Mouse (Mus musculus) urinary bladder, postnatal 25 days (tissue): ENCODE measurements around the gene Asgr1.
"Not testable (repeated sequence)": the region's sequence is repeated elsewhere in the genome, so short reads cannot be mapped to it uniquely, and the experiment has no call there.

Experiments
- DNase-seq: peaks from one replicate; pipeline ENCODE4 v3.0.0; 2022; ENCODE audit warnings: low spot score

Asgr1 gene

GRCm38 (mm10) chr11:70053898-70054570 lies at the start of gene Asgr1:
Gene Asgr1 (plus strand): TSS chr11:70054085.
- no peak for DNase-seq

- no peak for DNase-seq
These were observed 48.4 kb upstream of the Asgr1 start for GRCm38 (mm10) chr11:70005521-70005920.

GRCm38 (mm10) chr11:70010033-70010432 lies 43.9 kb upstream of the Asgr1 start:
- no peak for DNase-seq

- no peak for DNase-seq
These were observed 43.3 kb upstream of the Asgr1 start for GRCm38 (mm10) chr11:70010548-70010947.

- DNase-seq = no peak
These were observed 42.9 kb upstream of the Asgr1 start for GRCm38 (mm10) chr11:70010961-70011360.

- DNase-seq = no peak
These were observed 41.0 kb upstream of the Asgr1 start for GRCm38 (mm10) chr11:70012931-70013330.

GRCm38 (mm10) chr11:70013408-70013807 lies 40.5 kb upstream of the Asgr1 start:
- DNase-seq = no peak

GRCm38 (mm10) chr11:70014051-70014450 lies 39.8 kb upstream of the Asgr1 start:
- no peak for DNase-seq

GRCm38 (mm10) chr11:70014880-70015558 lies 38.9 kb upstream of the Asgr1 start, which contains the start of gene Acadvl:
Gene Acadvl (minus strand): TSS chr11:70015411.
- peak; percentile 83 for DNase-seq

- no peak for DNase-seq
These were observed 38.2 kb upstream of the Asgr1 start for GRCm38 (mm10) chr11:70015677-70016076.

GRCm38 (mm10) chr11:70016177-70016576 lies 37.7 kb upstream of the Asgr1 start:
- not testable (repeated sequence) for DNase-seq

GRCm38 (mm10) chr11:70016669-70017068 lies 37.2 kb upstream of the Asgr1 start, which contains the start of gene Dlg4:
Gene Dlg4 (plus strand): TSS chr11:70016942.
- no peak for DNase-seq

GRCm38 (mm10) chr11:70017199-70017767 lies 36.6 kb upstream of the Asgr1 start:
- DNase-seq = no peak

- DNase-seq = peak; percentile 35
These were observed 35.5 kb upstream of the Asgr1 start for GRCm38 (mm10) chr11:70018131-70018990.

GRCm38 (mm10) chr11:70019495-70020021 lies 34.3 kb upstream of the Asgr1 start:
- DNase-seq = no peak

- DNase-seq = no peak
These were observed 33.8 kb upstream of the Asgr1 start for GRCm38 (mm10) chr11:70020022-70020631.

GRCm38 (mm10) chr11:70020731-70021263 lies 33.1 kb upstream of the Asgr1 start:
- DNase-seq = peak; percentile 52

GRCm38 (mm10) chr11:70021264-70022132 lies 32.4 kb upstream of the Asgr1 start:
- peak; percentile 94 for DNase-seq

GRCm38 (mm10) chr11:70023481-70024150 lies 30.3 kb upstream of the Asgr1 start:
- no peak for DNase-seq

GRCm38 (mm10) chr11:70024151-70024514 lies 29.8 kb upstream of the Asgr1 start:
- no peak for DNase-seq
